Mouse (Mus musculus): ENCODE data around the gene Atrnl1.
A peak's percentile ranks its signal among the peaks of the same experiment; 100 is the strongest.
"Not testable (repeated sequence)": the region's sequence is repeated elsewhere in the genome, so short reads cannot be mapped to it uniquely, and the experiment has no call there.

Atrnl1 gene

DNA sequence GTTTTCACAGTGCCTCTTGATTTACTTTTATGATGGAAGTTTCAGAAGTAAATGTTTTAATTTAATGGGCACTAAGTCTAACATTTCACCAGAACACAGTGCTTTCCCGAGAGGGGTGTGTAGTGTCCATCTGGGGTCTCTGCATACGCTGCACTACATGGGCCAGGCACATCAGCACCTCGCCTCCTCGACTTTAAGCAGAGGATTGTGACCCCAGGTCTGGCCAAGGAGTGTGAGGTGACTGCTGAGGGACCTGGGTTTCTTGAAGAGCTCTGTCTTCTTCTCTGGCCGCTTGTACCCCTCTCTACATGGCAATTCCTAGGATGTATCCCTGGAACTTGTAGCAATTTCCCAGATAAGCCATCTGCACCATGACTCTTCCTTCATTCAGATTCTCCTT, 422.4 kb downstream of the Atrnl1 start:
- no peak for DNase-seq (ENCODE audit: low read depth)

DNA sequence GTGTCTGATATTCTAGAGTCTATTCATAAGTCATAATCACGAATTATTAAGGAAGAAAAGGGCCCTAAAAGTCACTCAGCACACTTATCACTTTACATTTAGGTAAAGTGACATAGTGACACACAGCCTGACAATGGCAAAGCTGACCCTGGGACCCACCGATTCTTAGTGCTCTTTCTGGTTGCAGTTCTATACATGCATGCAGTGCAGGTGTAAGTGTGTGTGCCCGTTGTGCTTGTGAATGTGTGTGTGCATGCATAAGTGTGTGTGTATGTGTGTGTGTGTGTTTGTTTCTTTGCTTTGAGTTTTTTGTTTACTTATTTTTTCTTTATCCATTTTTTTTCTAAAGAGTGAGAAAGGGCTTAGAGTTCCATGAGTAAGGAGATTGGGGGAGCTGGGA, 425.3 kb downstream of the Atrnl1 start:
- DNase-seq (ENCODE audit: low read depth): no peak

- DNase-seq (ENCODE audit: low read depth): no peak
Observed at GRCm38 (mm10) chr19:58043120-58043519, 432.3 kb downstream of the Atrnl1 start.

GRCm38 (mm10) chr19:58043550-58043949, 432.7 kb downstream of the Atrnl1 start:
- peak; percentile 73 for DNase-seq (ENCODE audit: low read depth)

GRCm38 (mm10) chr19:58044816-58045215, 434.0 kb downstream of the Atrnl1 start:
- DNase-seq (ENCODE audit: low read depth): peak; percentile 35

DNA sequence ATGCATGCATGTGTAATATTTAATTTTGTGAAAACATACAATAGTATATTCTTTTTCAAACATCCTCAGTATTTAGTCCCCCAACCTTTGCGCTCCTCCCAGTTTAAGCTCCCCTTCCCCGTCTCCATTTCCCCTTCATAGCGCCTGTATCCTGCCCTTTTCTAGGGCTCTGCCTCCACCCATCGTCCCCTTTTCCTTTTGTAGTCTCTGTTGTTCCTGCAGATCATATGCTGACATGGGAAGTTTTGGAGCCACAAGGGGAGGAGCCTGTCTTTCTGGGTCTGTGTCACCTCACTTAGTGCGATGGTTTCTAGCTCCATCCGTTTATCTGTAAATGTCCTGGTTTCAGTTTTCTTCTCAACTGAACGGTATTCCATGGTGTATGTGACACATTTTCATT, 435.8 kb downstream of the Atrnl1 start:
- DNase-seq (ENCODE audit: low read depth): no peak

- DNase-seq (ENCODE audit: low read depth): not testable (repeated sequence)
Observed at GRCm38 (mm10) chr19:58050410-58050809, 439.6 kb downstream of the Atrnl1 start.

- DNase-seq (ENCODE audit: low read depth): no peak
Observed at GRCm38 (mm10) chr19:58050986-58051385, 440.2 kb downstream of the Atrnl1 start.

- no peak for DNase-seq (ENCODE audit: low read depth)
Observed at GRCm38 (mm10) chr19:58051905-58052304, 441.1 kb downstream of the Atrnl1 start.

DNA sequence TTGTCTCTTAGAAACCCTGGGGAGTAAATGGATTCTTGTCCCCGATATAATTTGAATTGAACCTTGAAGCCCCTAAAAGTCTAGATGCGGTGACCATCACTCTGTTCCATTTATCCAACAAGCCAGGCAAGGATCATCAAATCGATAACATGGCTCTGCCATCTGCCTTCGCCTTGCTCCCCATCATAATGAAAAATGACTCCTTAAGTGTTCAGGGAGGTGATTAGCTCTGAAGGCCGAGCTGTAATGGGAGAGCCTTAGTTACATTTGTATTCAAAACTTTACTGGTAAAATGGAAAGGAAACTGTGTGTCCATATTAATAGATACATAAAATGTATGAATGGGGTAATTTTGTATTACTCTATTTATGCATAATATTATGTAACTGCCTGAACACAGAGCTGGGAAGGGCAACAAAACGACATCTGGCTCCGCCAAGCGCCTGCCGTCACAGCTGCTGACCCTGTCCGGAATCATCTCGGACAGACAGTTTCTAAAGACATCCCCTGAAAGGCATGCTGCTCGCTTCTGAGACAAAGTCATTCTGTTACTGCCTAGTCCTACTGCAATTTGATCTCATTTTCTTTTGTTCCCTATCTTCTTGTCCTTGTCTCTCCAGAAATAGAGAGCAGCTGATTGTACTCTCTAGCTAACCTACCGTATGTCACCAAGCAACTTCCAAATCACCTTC, 441.8 kb downstream of the Atrnl1 start:
- no peak for DNase-seq (ENCODE audit: low read depth)

DNA sequence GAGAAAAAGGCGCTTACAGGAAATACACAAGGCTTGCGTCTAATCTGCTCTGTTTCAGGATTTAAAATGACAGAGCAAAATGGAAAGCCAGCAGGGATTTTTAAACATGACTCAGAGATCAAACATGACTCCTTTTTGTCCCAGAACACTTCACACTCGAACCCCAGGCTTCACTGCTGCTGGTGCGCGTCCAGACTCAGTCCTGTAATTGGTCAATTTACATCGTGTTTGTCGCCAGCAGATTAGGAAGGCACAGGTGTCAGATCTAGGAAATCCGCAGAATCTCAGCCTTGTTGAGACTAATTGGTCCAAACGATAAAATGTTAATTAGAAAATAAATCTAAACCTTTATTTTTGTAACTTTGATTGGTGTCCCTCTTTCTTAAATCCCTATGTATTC, 448.9 kb downstream of the Atrnl1 start:
- no peak for DNase-seq (ENCODE audit: low read depth)

DNA sequence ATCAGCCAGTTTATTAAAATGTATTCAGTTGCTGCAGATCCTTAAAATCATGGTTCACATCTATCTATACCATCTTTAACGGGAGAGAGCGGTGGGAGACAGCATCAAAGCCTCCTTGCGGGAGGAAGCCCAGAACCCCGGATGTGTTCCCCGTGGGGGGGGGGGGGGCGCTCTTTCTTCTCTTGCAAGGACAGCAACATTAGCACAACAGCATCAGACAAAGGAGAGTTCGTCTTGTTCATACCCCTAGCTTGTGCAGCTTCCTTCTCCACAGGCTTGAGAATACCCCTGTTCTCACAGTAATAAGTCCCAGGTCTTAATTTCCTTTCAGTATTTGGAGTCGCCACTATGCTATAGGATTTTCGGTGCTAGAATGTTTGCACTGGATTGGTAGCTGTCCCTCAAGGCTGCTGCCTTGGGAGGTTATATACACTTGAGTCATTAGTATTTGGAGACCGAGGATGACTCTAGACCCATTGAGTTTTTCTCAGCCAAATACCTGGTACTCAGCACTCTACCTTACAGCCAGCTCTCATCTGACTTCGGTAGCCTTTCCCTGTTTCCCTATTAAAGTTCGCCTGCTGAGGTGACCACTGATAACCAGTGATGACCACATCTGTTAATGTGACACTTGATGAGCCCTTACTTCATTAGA, 449.5 kb downstream of the Atrnl1 start:
- no peak for DNase-seq (ENCODE audit: low read depth)

DNA sequence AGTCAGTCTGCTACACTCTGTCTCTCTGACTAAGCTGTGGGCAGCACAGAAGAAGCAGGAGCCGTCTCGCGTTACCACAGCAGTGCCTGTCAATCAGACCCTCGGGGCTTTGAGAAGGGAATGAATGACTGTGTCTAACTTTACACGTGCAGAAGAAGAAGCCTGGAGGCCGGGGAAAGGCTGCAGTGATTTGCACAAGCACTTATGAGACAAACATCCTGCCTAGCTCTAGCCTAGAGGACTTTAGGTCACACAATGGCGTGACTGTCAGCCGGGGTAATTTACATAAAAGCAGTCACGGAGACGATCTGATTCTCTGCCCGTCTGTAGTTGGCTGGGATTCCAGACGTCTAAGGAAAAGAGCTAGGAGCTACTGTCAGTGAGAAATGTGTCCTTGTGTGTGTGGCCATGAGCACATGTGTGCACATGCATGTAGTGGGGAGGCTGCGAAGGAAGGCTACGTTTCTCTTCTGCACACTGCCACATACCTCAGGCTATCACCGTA, 450.1 kb downstream of the Atrnl1 start:
- no peak for DNase-seq (ENCODE audit: low read depth)

GRCm38 (mm10) chr19:58061933-58062332, 451.1 kb downstream of the Atrnl1 start:
- DNase-seq (ENCODE audit: low read depth): no peak

DNA sequence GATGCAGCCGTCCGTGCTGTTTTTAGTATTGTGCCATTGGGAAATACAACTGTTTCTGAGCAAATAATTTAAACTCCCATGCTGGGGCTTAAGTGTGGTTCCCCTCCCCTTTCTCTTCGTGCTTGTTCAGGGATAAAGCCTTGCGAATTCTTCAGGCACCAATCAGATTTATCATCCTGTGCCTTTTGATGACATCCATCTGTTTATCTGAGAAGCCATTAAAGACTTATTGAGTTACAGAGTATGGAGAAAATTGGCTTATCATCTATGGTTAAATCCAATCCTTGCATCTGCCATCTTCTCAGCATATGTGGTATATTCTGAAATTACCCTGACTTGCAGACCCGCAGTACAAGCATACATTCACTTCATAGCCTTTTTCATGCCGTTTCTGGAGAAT, 452.7 kb downstream of the Atrnl1 start:
- no peak for DNase-seq (ENCODE audit: low read depth)

- DNase-seq (ENCODE audit: low read depth): no peak
Observed at GRCm38 (mm10) chr19:58064116-58065000, 453.5 kb downstream of the Atrnl1 start.

GRCm38 (mm10) chr19:58065001-58065314, 454.1 kb downstream of the Atrnl1 start:
- no peak for DNase-seq (ENCODE audit: low read depth)

- no peak for DNase-seq (ENCODE audit: low read depth)
Observed at GRCm38 (mm10) chr19:58065514-58065913, 454.7 kb downstream of the Atrnl1 start.

- no peak for DNase-seq (ENCODE audit: low read depth)
Observed at GRCm38 (mm10) chr19:58068114-58068513, 457.3 kb downstream of the Atrnl1 start.

GRCm38 (mm10) chr19:58068958-58069357, 458.1 kb downstream of the Atrnl1 start:
- no peak for DNase-seq (ENCODE audit: low read depth)

- DNase-seq (ENCODE audit: low read depth): no peak
Observed at GRCm38 (mm10) chr19:58072404-58072803, 461.6 kb downstream of the Atrnl1 start.

DNA sequence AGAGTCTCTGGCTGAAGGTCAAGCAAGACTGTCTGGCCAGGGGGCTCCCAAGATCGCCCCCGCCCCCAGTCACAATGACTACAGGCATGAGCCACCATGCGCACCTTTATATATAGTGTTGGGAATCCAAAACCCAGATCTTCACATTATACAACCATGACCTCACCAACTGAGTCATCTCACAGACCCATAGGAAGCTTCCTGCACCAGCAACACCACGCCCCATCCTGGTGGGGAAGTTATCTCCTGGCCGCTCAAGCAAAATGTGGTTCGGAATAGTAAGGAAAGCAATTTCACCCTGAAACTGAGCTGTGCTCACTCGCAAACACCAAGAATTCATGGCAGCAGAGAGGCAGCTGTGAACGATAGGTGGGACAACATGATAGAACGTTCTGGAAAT, 462.0 kb downstream of the Atrnl1 start:
- no peak for DNase-seq (ENCODE audit: low read depth)

DNA sequence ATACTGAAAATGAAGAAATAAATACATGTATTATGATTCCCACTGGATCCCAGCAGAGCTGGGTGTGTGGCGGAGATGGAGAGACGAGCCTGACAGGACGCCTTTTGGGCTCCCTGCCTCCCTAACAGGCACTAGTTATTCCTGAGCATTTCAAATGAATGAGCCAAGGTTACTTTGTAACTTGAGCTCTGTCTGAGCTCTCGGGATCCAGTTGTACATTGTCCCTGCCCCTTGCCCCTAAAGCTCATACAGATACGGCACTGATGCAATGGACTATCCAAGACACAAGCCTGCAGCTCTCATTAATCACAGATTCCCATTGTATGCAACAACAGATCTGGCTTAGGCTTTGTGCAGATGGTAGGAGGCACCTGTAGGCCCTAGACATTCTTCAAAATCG, 464.4 kb downstream of the Atrnl1 start:
- DNase-seq (ENCODE audit: low read depth): no peak
